Mouse (Mus musculus) midbrain, embryonic 12.5 days (tissue): ENCODE measurements at regions not wholly inside any gene's neighbourhood (a gene's known extent, or its start where the extent isn't known, plus 50 kb on each side); places are given as distances from the start of the nearest gene placed in this dataset.

ENCODE experiments used
- ATAC-seq: fragments of 200-750 bp; cut with Nextera tagmentation; 2 replicates; pipeline ENCODE4 v1.8.0; 2017; ENCODE audit warnings: low read depth, moderate TSS enrichment, moderate library complexity; ENCODE audit not compliant: low FRiP score
- H3K27ac ChIP-seq: fragments of 300-500 bp; sonication (generic); replicated peaks from 2 replicates; pipeline ENCODE4 v1.5.1; 2016; ENCODE audit warnings: mild to moderate bottlenecking
- H3K27me3 ChIP-seq: fragments of 300-500 bp; sonication (generic); 2 replicates; pipeline ENCODE4 v1.6.1; 2016; ENCODE audit warnings: mild to moderate bottlenecking
- H3K36me3 ChIP-seq: fragments of 300-500 bp; sonication (generic); 2 replicates; pipeline ENCODE4 v1.6.1; 2016
- H3K4me1 ChIP-seq: fragments of 300-500 bp; sonication (generic); 2 replicates; pipeline ENCODE4 v1.6.1; 2016
- H3K4me2 ChIP-seq: fragments of 300-500 bp; sonication (generic); replicated peaks from 2 replicates; pipeline ENCODE4 v1.6.1; 2016; ENCODE audit warnings: mild to moderate bottlenecking, moderate library complexity
- H3K4me3 ChIP-seq: fragments of 300-500 bp; sonication (generic); 2 replicates; pipeline ENCODE4 v1.5.1; 2016; ENCODE audit warnings: mild to moderate bottlenecking
- H3K9ac ChIP-seq: fragments of 300-500 bp; sonication (generic); replicated peaks from 2 replicates; pipeline ENCODE4 v1.6.1; 2016; ENCODE audit warnings: mild to moderate bottlenecking, moderate library complexity
- H3K9me3 ChIP-seq: fragments of 300-500 bp; sonication (generic); 2 replicates; pipeline ENCODE4 v1.6.1; 2016; ENCODE audit warnings: mild to moderate bottlenecking
- WGBS: fragments of 180-500 bp; shearing (Covaris S2); methylation state at CpG from one replicate; pipeline ENCODE4 v1.1.7; 2016; 5-methylcytosine and 5-hydroxymethylcytosine counted together

GRCm38 (mm10) chr14:85965139-85965538 lies 1175.9 kb downstream of the Diaph3 start:
- Histone ChIP-seq H3K9me3 (no peaks in the 10 kb centered on the region), H3K36me3 (no peaks in the 10 kb centered on the region), H3K27me3 (no peaks in the 10 kb centered on the region), H3K4me1 (no peaks in the 10 kb centered on the region), H3K9ac (no peak overlapping the region), H3K27ac (no peak overlapping the region), H3K4me2 (no peak overlapping the region), H3K4me3 (no peak overlapping the region)
- no peak for ATAC-seq
- 65% methylated on average over 2 of the region's 2 CpGs for WGBS

- Histone ChIP-seq H3K27me3 (no peaks in the 10 kb centered on the region), H3K4me2 (no peak overlapping the region), H3K9ac (no peak overlapping the region), H3K9me3 (no peaks in the 10 kb centered on the region), H3K27ac (no peak overlapping the region), H3K36me3 (no peaks in the 10 kb centered on the region), H3K4me3 (no peak overlapping the region), H3K4me1 (no peaks in the 10 kb centered on the region)
- WGBS = 82% methylated on average over 3 of the region's 3 CpGs
- ATAC-seq = no peak
Measured at GRCm38 (mm10) chr14:85945707-85946313, 1195.2 kb downstream of the Diaph3 start.

DNA sequence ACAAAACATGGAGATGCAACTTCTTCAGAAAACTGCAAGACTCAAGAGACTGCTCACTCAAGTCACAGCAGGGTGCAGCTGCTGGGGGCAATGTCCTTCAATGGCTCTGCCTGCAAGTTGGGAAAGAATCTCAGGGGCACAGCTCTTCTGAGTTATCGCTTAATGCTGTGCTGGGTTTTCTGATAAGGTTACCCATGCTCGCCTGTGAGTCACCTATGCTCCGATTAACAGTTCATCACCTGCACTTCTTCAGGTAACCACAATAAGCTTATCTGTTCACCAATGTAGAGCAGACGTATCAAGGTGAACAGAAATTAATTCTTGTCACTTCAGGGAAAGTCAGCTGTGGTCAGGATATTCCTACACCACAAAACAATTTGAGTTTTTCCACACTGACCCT lies 1198.2 kb downstream of the Diaph3 start:
- Histone ChIP-seq H3K9me3 (no peaks in the 10 kb centered on the region), H3K9ac (no peak overlapping the region), H3K27ac (no peak overlapping the region), H3K36me3 (no peaks in the 10 kb centered on the region), H3K4me1 (no peaks in the 10 kb centered on the region), H3K4me3 (no peak overlapping the region), H3K27me3 (no peaks in the 10 kb centered on the region), H3K4me2 (no peak overlapping the region)
- 86% methylated on average over 4 of the region's 4 CpGs for WGBS
- ATAC-seq = no peak

DNA sequence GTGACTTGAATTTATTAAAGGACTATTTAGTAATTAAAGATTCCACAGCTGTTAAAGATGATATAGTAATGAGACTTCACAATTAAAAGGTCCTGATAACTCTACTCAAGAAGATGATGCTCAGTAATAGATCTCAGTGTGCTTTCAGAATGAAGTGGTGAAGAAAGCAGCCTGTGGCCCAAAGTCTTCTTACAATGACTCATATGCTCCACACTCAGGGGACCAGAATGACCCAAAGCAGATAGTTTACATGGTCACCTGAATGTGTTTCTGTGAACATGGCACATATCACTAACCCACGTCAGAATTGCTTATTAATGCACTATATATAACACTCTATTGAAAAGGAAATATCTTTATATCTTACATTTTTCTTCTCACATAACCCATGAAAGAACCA lies 1200.5 kb downstream of the Diaph3 start:
- ATAC-seq = no peak
- Histone ChIP-seq H3K4me2 (no peak overlapping the region), H3K9ac (no peak overlapping the region), H3K27ac (no peak overlapping the region), H3K9me3 (no peaks in the 10 kb centered on the region), H3K27me3 (no peaks in the 10 kb centered on the region), H3K4me1 (no peaks in the 10 kb centered on the region), H3K36me3 (no peaks in the 10 kb centered on the region), H3K4me3 (no peak overlapping the region)
- 86% methylated on average over 1 of the region's 1 CpGs for WGBS

- Histone ChIP-seq H3K4me3 (no peak overlapping the region), H3K9ac (no peak overlapping the region), H3K4me2 (no peak overlapping the region), H3K27ac (no peak overlapping the region), H3K27me3 (no peaks in the 10 kb centered on the region), H3K9me3 (no peaks in the 10 kb centered on the region), H3K36me3 (no peaks in the 10 kb centered on the region), H3K4me1 (no peaks in the 10 kb centered on the region)
- ATAC-seq = no peak
- 89% methylated on average over 2 of the region's 2 CpGs for WGBS
Measured at GRCm38 (mm10) chr14:85935091-85935490, 1205.9 kb downstream of the Diaph3 start.

GRCm38 (mm10) chr14:85930387-85930786 lies 1210.6 kb downstream of the Diaph3 start:
- 45% methylated on average over 5 of the region's 5 CpGs for WGBS
- Histone ChIP-seq H3K27ac (no peak overlapping the region), H3K9ac (no peak overlapping the region), H3K4me3 (no peak overlapping the region), H3K9me3 (no peaks in the 10 kb centered on the region), H3K36me3 (no peaks in the 10 kb centered on the region), H3K27me3 (no peaks in the 10 kb centered on the region), H3K4me2 (no peak overlapping the region), H3K4me1 (no peaks in the 10 kb centered on the region)
- peak; percentile 41 for ATAC-seq

DNA sequence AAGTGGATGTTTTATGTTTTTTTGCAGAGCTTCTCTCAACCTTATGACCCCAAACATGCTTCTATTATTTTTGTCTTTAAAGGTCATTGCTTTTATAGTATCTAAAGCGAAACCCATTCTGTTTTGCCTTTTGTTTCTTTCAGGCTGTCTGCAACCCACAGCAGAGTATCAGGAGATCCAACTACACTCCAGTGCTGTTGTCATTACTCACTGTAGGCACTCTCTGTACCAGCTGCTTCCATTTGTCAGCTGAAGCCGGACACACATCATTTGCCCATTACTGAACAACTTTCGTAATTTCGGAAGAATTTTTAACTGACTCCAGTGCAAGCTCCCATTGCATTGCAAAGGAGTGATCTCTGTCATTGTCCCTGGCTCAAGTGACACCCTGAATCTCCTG lies 1222.1 kb downstream of the Diaph3 start:
- 56% methylated on average over 4 of the region's 4 CpGs for WGBS
- H3K4me3 ChIP-seq = no peak overlapping the region
- H3K36me3 ChIP-seq = no peaks in the 10 kb centered on the region
- no peak for ATAC-seq
- H3K27me3 ChIP-seq = no peaks in the 10 kb centered on the region
- H3K4me2 ChIP-seq = no peak overlapping the region
- H3K27ac ChIP-seq = no peak overlapping the region
- no peak overlapping the region for H3K9ac ChIP-seq
- H3K9me3 ChIP-seq = no peaks in the 10 kb centered on the region
- H3K4me1 ChIP-seq = no peaks in the 10 kb centered on the region

DNA sequence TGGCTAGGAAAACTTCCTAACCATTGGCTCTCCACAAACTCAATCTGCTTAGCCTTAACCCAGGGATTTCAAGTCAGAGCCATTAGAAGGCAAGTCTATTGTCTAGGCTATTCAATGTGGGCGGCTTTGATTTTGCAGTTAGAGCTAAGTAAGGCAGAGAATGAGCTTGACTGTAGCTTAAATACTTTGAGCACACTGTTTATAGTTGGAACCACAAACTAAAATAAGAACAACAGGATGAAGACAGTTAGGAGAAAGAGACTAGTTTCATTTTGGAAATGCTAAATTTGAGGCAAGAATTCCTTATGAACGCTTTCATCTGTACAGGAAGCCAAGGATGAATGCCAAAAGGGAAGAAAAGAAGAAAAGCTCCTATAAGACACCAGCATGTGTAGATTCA lies 1225.3 kb downstream of the Diaph3 start:
- Histone ChIP-seq H3K27ac (no peak overlapping the region), H3K27me3 (no peaks in the 10 kb centered on the region), H3K9ac (no peak overlapping the region), H3K4me1 (no peaks in the 10 kb centered on the region), H3K9me3 (no peaks in the 10 kb centered on the region), H3K4me3 (no peak overlapping the region), H3K36me3 (no peaks in the 10 kb centered on the region), H3K4me2 (no peak overlapping the region)
- WGBS = 51% methylated on average over 2 of the region's 2 CpGs
- ATAC-seq = no peak

DNA sequence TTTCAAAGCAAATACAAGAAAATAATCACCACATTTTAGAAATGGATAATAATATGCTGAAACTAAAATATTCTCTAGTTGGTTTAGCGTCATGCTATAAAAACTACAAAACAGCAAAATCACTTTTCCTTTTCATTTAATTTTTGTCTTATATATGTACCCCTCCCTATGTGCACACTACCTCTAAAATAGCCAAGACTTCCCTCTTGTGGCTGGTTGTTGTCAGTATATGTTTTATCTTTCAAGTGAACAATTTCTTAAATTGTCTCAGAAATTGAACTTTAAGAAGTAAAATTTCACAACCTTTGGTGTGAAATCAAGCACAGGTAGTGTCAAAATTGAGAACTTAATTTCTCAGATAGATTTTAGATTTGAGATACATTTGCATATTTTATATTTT lies 1243.1 kb downstream of the Diaph3 start:
- Histone ChIP-seq H3K9ac (no peak overlapping the region), H3K9me3 (no peaks in the 10 kb centered on the region), H3K4me2 (no peak overlapping the region), H3K27me3 (no peaks in the 10 kb centered on the region), H3K4me3 (no peak overlapping the region), H3K36me3 (no peaks in the 10 kb centered on the region), H3K4me1 (no peaks in the 10 kb centered on the region), H3K27ac (no peak overlapping the region)
- WGBS = 95% methylated on average over 1 of the region's 1 CpGs
- ATAC-seq = no peak

DNA sequence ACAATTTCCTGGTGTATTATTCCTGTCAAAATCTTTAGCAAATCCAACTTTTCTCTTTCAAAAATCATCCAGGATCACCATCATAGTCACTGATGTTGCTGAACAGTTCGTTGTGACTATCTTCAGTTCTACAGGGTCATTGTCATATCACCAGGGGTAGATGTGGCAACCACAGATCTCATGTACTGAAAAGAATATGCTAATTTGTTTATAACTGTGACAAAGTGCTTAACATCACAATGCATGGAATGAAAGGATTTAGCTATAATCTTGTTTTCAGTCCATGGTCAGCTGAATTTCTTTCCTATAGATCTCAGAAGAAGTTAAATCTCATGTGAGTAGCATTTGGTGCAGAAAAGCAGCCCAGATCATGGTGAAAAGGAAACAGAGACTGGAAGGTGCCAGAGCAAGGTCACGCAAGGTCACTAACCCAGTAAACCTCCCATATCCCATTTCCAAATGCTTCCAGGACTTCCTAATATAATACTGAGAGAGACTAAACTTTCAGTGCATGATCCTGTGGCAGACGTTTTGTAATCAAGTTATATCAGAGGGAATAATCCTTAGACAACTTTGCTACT lies 1279.6 kb downstream of the Diaph3 start:
- H3K36me3 ChIP-seq = no peaks in the 10 kb centered on the region
- WGBS = 42% methylated on average over 3 of the region's 3 CpGs
- peak; percentile 93 for ATAC-seq

GRCm38 (mm10) chr14:85849490-85849889 lies 1291.5 kb downstream of the Diaph3 start:
- Histone ChIP-seq H3K27ac (no peak overlapping the region), H3K27me3 (no peaks in the 10 kb centered on the region), H3K4me1 (no peaks in the 10 kb centered on the region), H3K4me3 (no peak overlapping the region), H3K9me3 (no peaks in the 10 kb centered on the region), H3K9ac (no peak overlapping the region), H3K4me2 (no peak overlapping the region), H3K36me3 (no peaks in the 10 kb centered on the region)
- no peak for ATAC-seq
- 93% methylated on average over 1 of the region's 1 CpGs for WGBS

More for the DNA sequence above, 1279.6 kb downstream of the Diaph3 start:
- no peaks in the 10 kb centered on the region for H3K4me1 ChIP-seq
- no peak overlapping the region for H3K4me2 ChIP-seq
- H3K9me3 ChIP-seq = no peaks in the 10 kb centered on the region
- H3K27ac ChIP-seq = no peak overlapping the region
- no peaks in the 10 kb centered on the region for H3K27me3 ChIP-seq
- H3K4me3 ChIP-seq = no peak overlapping the region
- no peak overlapping the region for H3K9ac ChIP-seq

GRCm38 (mm10) chr14:85835494-85835893 lies 1305.5 kb downstream of the Diaph3 start:
- H3K4me2 ChIP-seq = no peak overlapping the region
- no peaks in the 10 kb centered on the region for H3K36me3 ChIP-seq
- H3K4me1 ChIP-seq = no peaks in the 10 kb centered on the region
- ATAC-seq = no peak
- 86% methylated on average over 2 of the region's 2 CpGs for WGBS
- no peak overlapping the region for H3K27ac ChIP-seq
- H3K9me3 ChIP-seq = no peaks in the 10 kb centered on the region
- no peak overlapping the region for H3K4me3 ChIP-seq
- H3K27me3 ChIP-seq = no peaks in the 10 kb centered on the region
- H3K9ac ChIP-seq = no peak overlapping the region

- WGBS = 5% methylated on average over 2 of the region's 2 CpGs
- H3K9ac ChIP-seq = no peak overlapping the region
- H3K4me1 ChIP-seq = no peaks in the 10 kb centered on the region
- ATAC-seq = 0 out of 2 replicates have a peak, but pooled peaks have one; percentile 30
- no peaks in the 10 kb centered on the region for H3K36me3 ChIP-seq
- no peak overlapping the region for H3K4me2 ChIP-seq
- no peaks in the 10 kb centered on the region for H3K9me3 ChIP-seq
- H3K27ac ChIP-seq = no peak overlapping the region
- H3K27me3 ChIP-seq = no peaks in the 10 kb centered on the region
- no peak overlapping the region for H3K4me3 ChIP-seq
Measured at GRCm38 (mm10) chr14:85814920-85815319, 1326.1 kb downstream of the Diaph3 start.
